Mouse (Mus musculus): Measurements from ENCODE around the gene Sash3. TPM values are rescaled to one million over a fixed set of nuclear protein-coding genes. Genes with fewer than 3 reads are reported as not detected.
A peak's percentile ranks its signal among the peaks of the same experiment; 100 is the strongest.

The Sash3 gene
- total and polyA plus RNA-seq, 2 experiments, result 0.83 to 1.4 TPM

DNA sequence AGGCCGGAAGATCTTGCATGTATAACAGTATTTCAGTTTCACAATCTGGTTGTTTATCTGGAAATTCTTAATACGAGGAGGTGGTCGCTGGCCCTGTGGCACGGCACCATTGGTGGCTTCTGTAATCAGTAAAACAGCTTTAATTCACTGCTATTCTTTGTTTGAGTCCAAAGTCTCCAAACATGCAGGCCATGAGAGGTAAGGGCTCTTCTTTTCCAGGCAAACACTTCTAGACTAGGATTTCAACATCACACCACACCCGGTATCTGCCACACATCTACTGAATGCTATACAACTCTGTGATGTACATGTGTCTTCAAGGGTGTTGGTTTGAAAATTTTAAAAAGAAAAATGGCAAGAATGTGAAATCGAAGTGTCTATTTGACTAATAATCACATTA is 45.0 kb downstream of the Sash3 start:
- Histone ChIP-seq H3K4me1 (ENCODE audit: control insufficient read depth, insufficient read depth, low read length) (peaks cover 20% of the 10 kb centered on the region), H3K9ac (ENCODE audit: low read depth, low read length) (no peak overlapping the region), H3K27ac (replicated peaks; ENCODE audit: insufficient read depth, low read depth, low read length) (peak overlapping the region; percentile 56), H3K36me3 (ENCODE audit: control insufficient read depth, insufficient read depth, low read length) (peaks cover 16% of the 10 kb centered on the region), H3K79me2 (ENCODE audit: control insufficient read depth, insufficient read depth, low read length) (peaks cover 7% of the 10 kb centered on the region; the same call in 1 of the 2 replicates), H3K27me3 (ENCODE audit: control insufficient read depth, insufficient read depth, low read length) (no peaks in the 10 kb centered on the region), H3K4me3 (ENCODE audit: insufficient read depth, low read depth, low read length) (no peak overlapping the region)
- 32% methylated on average over 6 of the region's 6 CpGs for WGBS
- DNase-seq (ENCODE audit: extremely low read depth, low read depth, low spot score), result peak; percentile 81
- TF ChIP-seq CTCF (IDR thresholded peaks at IDR 0.05; ENCODE audit: low read depth, low read length), result no peak
- no peak for TF ChIP-seq POLR2A (IDR thresholded peaks at IDR 0.05; ENCODE audit: extremely low read depth, insufficient read depth, low read length)

DNA sequence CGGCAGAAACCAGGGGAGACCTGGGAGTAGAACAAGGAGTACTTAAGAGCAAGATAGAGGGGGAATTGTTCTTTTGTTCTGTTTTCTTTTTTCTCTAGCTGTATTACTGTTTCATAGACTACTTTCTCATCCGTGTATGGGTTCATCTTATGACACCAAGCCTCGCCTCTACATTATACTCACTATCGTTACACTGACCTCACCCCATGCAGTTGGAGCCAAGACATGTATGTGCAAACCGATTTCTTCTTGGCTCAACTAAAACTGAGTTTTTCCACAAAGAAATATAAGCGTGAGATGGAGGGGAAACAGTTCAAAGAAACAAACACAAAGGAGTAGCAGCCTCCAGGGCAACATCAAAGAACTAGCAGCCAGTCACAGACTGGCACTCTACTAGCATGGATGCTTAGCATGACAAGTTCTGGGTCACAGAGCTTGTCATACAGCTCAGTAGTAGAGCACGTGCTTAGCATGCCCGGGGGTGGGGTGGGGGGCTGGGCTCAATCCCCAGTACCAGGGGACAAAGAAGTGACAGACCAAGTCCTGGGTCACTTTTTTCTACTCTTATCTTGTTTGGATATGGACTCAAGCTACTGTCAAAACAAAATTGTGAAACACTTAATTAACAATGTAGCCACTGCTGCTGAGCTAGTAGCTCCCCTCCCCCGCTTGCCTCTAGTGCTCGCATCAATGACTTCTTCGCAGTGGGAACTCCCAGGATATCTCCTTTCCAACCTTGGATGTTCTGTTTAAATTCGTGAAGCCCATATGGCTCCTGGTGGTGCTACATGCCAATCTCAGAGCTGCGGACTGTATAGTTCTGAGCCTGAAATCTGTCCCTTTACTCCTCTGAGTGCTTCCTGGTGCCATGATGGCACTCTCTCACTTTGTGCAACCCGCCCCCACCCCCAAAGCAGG is 47.3 kb downstream of the Sash3 start:
- TF ChIP-seq CTCF (IDR thresholded peaks at IDR 0.05; ENCODE audit: low read depth, low read length) (no peak), POLR2A (IDR thresholded peaks at IDR 0.05; ENCODE audit: extremely low read depth, insufficient read depth, low read length) (no peak)
- H3K27me3 ChIP-seq (ENCODE audit: control insufficient read depth, insufficient read depth, low read length), result no peaks in the 10 kb centered on the region
- peaks cover 20% of the 10 kb centered on the region for H3K4me1 ChIP-seq (ENCODE audit: control insufficient read depth, insufficient read depth, low read length)
- 54% methylated on average over 14 of the region's 14 CpGs for WGBS
- H3K27ac ChIP-seq (replicated peaks; ENCODE audit: insufficient read depth, low read depth, low read length), result peak overlapping the region; percentile 43
- no peak overlapping the region for H3K4me3 ChIP-seq (ENCODE audit: insufficient read depth, low read depth, low read length)
- H3K36me3 ChIP-seq (ENCODE audit: control insufficient read depth, insufficient read depth, low read length), result peaks cover 13% of the 10 kb centered on the region
- peaks cover 7% of the 10 kb centered on the region; the same call in 1 of the 2 replicates for H3K79me2 ChIP-seq (ENCODE audit: control insufficient read depth, insufficient read depth, low read length)
- peak; percentile 75 for DNase-seq (ENCODE audit: extremely low read depth, low read depth, low spot score)
- H3K9ac ChIP-seq (ENCODE audit: low read depth, low read length), result no peak overlapping the region

DNA sequence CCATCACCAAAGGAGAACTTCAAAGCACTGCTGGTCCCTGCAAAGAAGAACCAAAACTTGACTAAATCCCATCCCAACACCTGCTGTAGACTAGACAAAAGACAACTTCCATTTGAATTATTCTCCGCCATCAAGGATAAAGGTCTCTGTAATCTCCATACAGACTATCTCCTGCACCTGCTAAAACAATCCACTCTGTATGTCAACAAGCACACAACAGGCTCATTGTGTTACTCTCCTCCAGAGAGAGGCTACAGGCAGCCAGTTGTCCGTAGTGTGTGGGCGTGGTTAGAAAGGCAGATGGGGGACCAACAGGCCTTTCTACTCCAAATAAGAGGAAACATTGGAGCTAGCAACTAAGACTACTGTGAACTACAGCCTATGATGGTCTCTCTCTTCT is 51.6 kb downstream of the Sash3 start:
- Histone ChIP-seq H3K36me3 (ENCODE audit: control insufficient read depth, insufficient read depth, low read length) (peaks cover 12% of the 10 kb centered on the region; the same call in 1 of the 2 replicates), H3K79me2 (ENCODE audit: control insufficient read depth, insufficient read depth, low read length) (peaks cover 10% of the 10 kb centered on the region; the same call in 1 of the 2 replicates), H3K9ac (ENCODE audit: low read depth, low read length) (no peak overlapping the region), H3K4me1 (ENCODE audit: control insufficient read depth, insufficient read depth, low read length) (peaks cover 24% of the 10 kb centered on the region), H3K27me3 (ENCODE audit: control insufficient read depth, insufficient read depth, low read length) (no peaks in the 10 kb centered on the region), H3K4me3 (ENCODE audit: insufficient read depth, low read depth, low read length) (no peak overlapping the region), H3K27ac (replicated peaks; ENCODE audit: insufficient read depth, low read depth, low read length) (no peak overlapping the region)
- WGBS, result 100% methylated on average over 3 of the region's 3 CpGs
- no peak for DNase-seq (ENCODE audit: extremely low read depth, low read depth, low spot score)
- TF ChIP-seq CTCF (IDR thresholded peaks at IDR 0.05; ENCODE audit: low read depth, low read length) (no peak), POLR2A (IDR thresholded peaks at IDR 0.05; ENCODE audit: extremely low read depth, insufficient read depth, low read length) (no peak)

DNA sequence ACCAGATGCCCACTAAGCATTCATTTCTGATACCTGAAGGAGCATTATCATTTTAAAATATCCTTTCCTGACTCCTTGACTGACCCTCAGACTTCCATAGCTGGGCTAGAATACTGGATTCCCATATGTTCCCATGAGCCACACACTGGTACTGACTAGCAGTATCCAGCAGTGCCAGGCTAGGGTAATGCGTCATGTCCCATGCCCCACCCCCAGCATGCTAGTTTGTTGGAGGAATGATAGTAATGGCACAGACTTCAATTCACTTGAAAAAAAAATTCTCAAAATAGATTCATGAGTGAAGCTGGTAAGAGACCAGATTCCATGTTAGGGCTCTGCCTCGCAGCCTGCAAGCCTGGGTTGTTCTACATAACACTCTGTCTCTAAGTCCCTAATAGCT is 52.8 kb downstream of the Sash3 start:
- no peak for DNase-seq (ENCODE audit: extremely low read depth, low read depth, low spot score)
- H3K36me3 ChIP-seq (ENCODE audit: control insufficient read depth, insufficient read depth, low read length), result peaks cover 6% of the 10 kb centered on the region; the same call in 1 of the 2 replicates
- peaks cover 10% of the 10 kb centered on the region; the same call in 1 of the 2 replicates for H3K79me2 ChIP-seq (ENCODE audit: control insufficient read depth, insufficient read depth, low read length)
- H3K27ac ChIP-seq (replicated peaks; ENCODE audit: insufficient read depth, low read depth, low read length), result no peak overlapping the region
- H3K27me3 ChIP-seq (ENCODE audit: control insufficient read depth, insufficient read depth, low read length), result no peaks in the 10 kb centered on the region
- TF ChIP-seq POLR2A (IDR thresholded peaks at IDR 0.05; ENCODE audit: extremely low read depth, insufficient read depth, low read length), result no peak
- no peak for TF ChIP-seq CTCF (IDR thresholded peaks at IDR 0.05; ENCODE audit: low read depth, low read length)
- no peak overlapping the region for H3K9ac ChIP-seq (ENCODE audit: low read depth, low read length)
- H3K4me1 ChIP-seq (ENCODE audit: control insufficient read depth, insufficient read depth, low read length), result peaks cover 21% of the 10 kb centered on the region
- no peak overlapping the region for H3K4me3 ChIP-seq (ENCODE audit: insufficient read depth, low read depth, low read length)
- WGBS, result 28% methylated on average over 2 of the region's 2 CpGs

DNA sequence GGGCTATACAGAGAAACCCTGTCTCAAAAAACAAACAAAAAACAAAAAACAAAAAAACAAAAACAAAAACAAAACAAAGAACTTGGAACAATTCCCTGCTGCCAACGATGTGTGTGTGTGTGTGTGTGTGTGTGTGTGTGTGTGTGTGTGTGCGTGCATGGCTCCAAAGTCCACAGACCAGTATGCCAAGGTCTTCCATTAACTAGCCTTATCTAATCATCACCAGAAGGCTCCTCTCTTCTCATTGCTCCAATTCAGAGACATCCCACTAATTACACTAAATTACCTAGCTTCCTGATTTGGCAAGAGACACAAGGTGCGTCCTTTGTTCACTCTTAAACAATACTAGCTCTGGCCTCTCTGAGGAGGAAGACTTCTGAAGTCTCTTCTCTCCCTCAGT is 54.5 kb downstream of the Sash3 start:
- 26% methylated on average over 3 of the region's 3 CpGs for WGBS
- Histone ChIP-seq H3K9ac (ENCODE audit: low read depth, low read length) (no peak overlapping the region), H3K36me3 (ENCODE audit: control insufficient read depth, insufficient read depth, low read length) (peaks cover 6% of the 10 kb centered on the region; the same call in 1 of the 2 replicates), H3K4me1 (ENCODE audit: control insufficient read depth, insufficient read depth, low read length) (peaks cover 15% of the 10 kb centered on the region), H3K79me2 (ENCODE audit: control insufficient read depth, insufficient read depth, low read length) (peaks cover 10% of the 10 kb centered on the region; the same call in 1 of the 2 replicates), H3K27me3 (ENCODE audit: control insufficient read depth, insufficient read depth, low read length) (no peaks in the 10 kb centered on the region), H3K27ac (replicated peaks; ENCODE audit: insufficient read depth, low read depth, low read length) (peak overlapping the region; percentile 60), H3K4me3 (ENCODE audit: insufficient read depth, low read depth, low read length) (no peak overlapping the region)
- DNase-seq (ENCODE audit: extremely low read depth, low read depth, low spot score), result peak; percentile 64
- TF ChIP-seq POLR2A (IDR thresholded peaks at IDR 0.05; ENCODE audit: extremely low read depth, insufficient read depth, low read length) (no peak), CTCF (IDR thresholded peaks at IDR 0.05; ENCODE audit: low read depth, low read length) (no peak)

All from liver, adult 2 months (tissue).